Comparison of ENCODE assay signal across 8 mouse cellular contexts in the genomic region with DNA sequence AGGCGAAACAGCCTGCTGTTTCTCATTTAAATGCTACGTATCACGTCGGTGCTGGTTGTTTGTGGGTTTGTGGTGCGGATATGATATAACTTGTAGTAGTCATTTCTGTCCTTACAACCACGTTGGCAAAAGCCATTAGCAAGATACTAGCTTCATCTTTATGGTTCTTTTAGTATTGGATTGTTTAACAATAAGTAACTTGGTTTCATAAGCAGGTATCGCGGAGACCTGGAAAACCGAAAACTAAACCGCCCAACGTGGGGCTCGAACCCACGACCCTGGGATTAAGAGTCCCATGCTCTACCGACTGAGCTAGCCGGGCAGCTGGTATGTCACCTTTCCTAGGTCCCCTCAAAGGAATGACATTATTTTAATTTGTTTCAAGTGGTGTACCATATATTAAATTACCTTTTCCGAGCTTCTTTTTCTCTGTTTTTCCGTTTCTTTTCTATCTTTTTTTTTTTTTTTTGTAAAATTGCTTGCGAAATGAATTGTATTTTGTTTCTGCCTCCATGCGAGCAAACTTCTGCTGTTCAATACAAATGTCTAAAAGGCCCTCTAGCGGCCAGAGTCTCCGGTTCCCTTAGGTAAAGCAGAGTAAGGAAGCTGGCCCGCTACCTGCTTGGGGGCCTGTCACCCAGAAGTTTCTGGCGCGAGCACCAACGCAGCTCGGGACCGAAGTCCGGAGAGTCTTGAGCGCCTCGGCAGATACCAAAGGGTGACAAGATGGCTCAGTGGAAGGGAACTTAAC. TPM values are rescaled to one million over a fixed set of nuclear protein-coding genes. Genes with fewer than 3 reads are reported as not detected.
A peak's percentile ranks its signal among the peaks of the same experiment; 100 is the strongest.
DNase-seq lines count a peak whose midpoint lies in the region; ATAC-seq and TF ChIP-seq lines count a peak whose summit lies in the region.

No protein-coding gene starts in this region.

- WGBS in embryonic facial prominence, embryonic 12.5 days: 2% methylated on average over 30 of the region's 30 CpGs
- 5% methylated on average over 30 of the region's 30 CpGs for WGBS in heart, adult 2 months
- 2% methylated on average over 30 of the region's 30 CpGs for WGBS in kidney, adult 2 months
- WGBS in limb, embryonic 13.5 days: 2% methylated on average over 30 of the region's 30 CpGs
- WGBS in midbrain, embryonic 15.5 days: 1% methylated on average over 30 of the region's 30 CpGs

- no peaks in the 10 kb centered on the region for H3K79me2 ChIP-seq in heart, adult 2 months (replicated peaks; ENCODE audit: control insufficient read depth, insufficient read depth, low read length)

- no peaks in the 10 kb centered on the region for H3K27me3 ChIP-seq in embryonic facial prominence, embryonic 12.5 days
- H3K27me3 ChIP-seq in heart, adult 2 months (ENCODE audit: control insufficient read depth, insufficient read depth, low read length): no peaks in the 10 kb centered on the region
- no peaks in the 10 kb centered on the region for H3K27me3 ChIP-seq in kidney, adult 2 months (replicated peaks; ENCODE audit: control insufficient read depth, insufficient read depth, low read length)
- 0 out of 2 replicates have a peak, but pooled peaks cover 4% of the 10 kb centered on the region for H3K27me3 ChIP-seq in limb, embryonic 13.5 days
- no peaks in the 10 kb centered on the region for H3K27me3 ChIP-seq in midbrain, embryonic 15.5 days (replicated peaks)

- H3K9me3 ChIP-seq in embryonic facial prominence, embryonic 12.5 days: no peaks in the 10 kb centered on the region
- H3K9me3 ChIP-seq in limb, embryonic 13.5 days: no peaks in the 10 kb centered on the region
- H3K9me3 ChIP-seq in midbrain, embryonic 15.5 days: no peaks in the 10 kb centered on the region

- DNase-seq in 416B (ENCODE audit: low read depth): peak; percentile 87
- peak; percentile 75 for DNase-seq in adrenal gland, postnatal 25 days
- DNase-seq in heart, adult 2 months: peak; percentile 85 to 88
- DNase-seq in kidney, adult 2 months: peak; percentile 93
- peak; percentile 65 to 71 for DNase-seq in spleen, postnatal 14 days (ENCODE audit: low spot score in 2 of 2)

- no peaks in the 10 kb centered on the region for H3K36me3 ChIP-seq in embryonic facial prominence, embryonic 12.5 days
- no peaks in the 10 kb centered on the region for H3K36me3 ChIP-seq in heart, adult 2 months (ENCODE audit: control insufficient read depth, insufficient read depth, low read length)
- H3K36me3 ChIP-seq in kidney, adult 2 months (ENCODE audit: control insufficient read depth, insufficient read depth, low read length): no peaks in the 10 kb centered on the region
- no peaks in the 10 kb centered on the region for H3K36me3 ChIP-seq in limb, embryonic 13.5 days
- no peaks in the 10 kb centered on the region for H3K36me3 ChIP-seq in midbrain, embryonic 15.5 days (replicated peaks)

- TF ChIP-seq EP300 in heart, adult 2 months (IDR thresholded peaks at IDR 0.05; ENCODE audit: insufficient read depth, low read depth, low read length): no peak

- ATAC-seq in embryonic facial prominence, embryonic 12.5 days (ENCODE audit: insufficient number of reproducible peaks, insufficient read depth, low FRiP score, low TSS enrichment): no peak
- ATAC-seq in limb, embryonic 13.5 days (ENCODE audit: low FRiP score, low read depth): peak; percentile 70; the same call in 1 of the 2 replicates
- peak; percentile 70 for ATAC-seq in midbrain, embryonic 15.5 days (replicated peaks)

- H3K4me2 ChIP-seq in embryonic facial prominence, embryonic 12.5 days (replicated peaks): peak overlapping the region; percentile 38
- H3K4me2 ChIP-seq in limb, embryonic 13.5 days (replicated peaks): peak overlapping the region; percentile 54
- H3K4me2 ChIP-seq in midbrain, embryonic 15.5 days: peak overlapping the region; percentile 41

- intact Hi-C loops in heart, adult 2 months (cut with DNase I): loop anchor here (1.0 to 5.0 kb wide), 4 partner anchors 13 to 71 kb away; a partner anchor contains a TSS

- H3K4me1 ChIP-seq in embryonic facial prominence, embryonic 12.5 days: no peaks in the 10 kb centered on the region
- H3K4me1 ChIP-seq in heart, adult 2 months (ENCODE audit: control insufficient read depth, insufficient read depth, low read length): peaks cover 7% of the 10 kb centered on the region
- H3K4me1 ChIP-seq in kidney, adult 2 months (ENCODE audit: control insufficient read depth, insufficient read depth, low read length): no peaks in the 10 kb centered on the region
- 0 out of 2 replicates have a peak, but pooled peaks cover 4% of the 10 kb centered on the region for H3K4me1 ChIP-seq in limb, embryonic 13.5 days
- H3K4me1 ChIP-seq in midbrain, embryonic 15.5 days: peaks cover 6% of the 10 kb centered on the region; the same call in 1 of the 2 replicates

- H3K9ac ChIP-seq in embryonic facial prominence, embryonic 12.5 days: 0 out of 2 replicates have a peak overlapping the region, but pooled peaks have one; percentile 10
- no peak overlapping the region; the same call in 1 of the 2 replicates for H3K9ac ChIP-seq in heart, adult 2 months (ENCODE audit: low read depth, low read length)
- no peak overlapping the region for H3K9ac ChIP-seq in limb, embryonic 13.5 days
- no peak overlapping the region for H3K9ac ChIP-seq in midbrain, embryonic 15.5 days

- no peak for TF ChIP-seq POLR2A in heart, adult 2 months (IDR thresholded peaks at IDR 0.05; ENCODE audit: insufficient read depth, low read depth, low read length)
- TF ChIP-seq POLR2A in kidney, adult 2 months (IDR thresholded peaks at IDR 0.05; ENCODE audit: low read depth, low read length): no peak

- H3K4me3 ChIP-seq in embryonic facial prominence, embryonic 12.5 days: peak overlapping the region; percentile 18
- peak overlapping the region; percentile 51 for H3K4me3 ChIP-seq in heart, adult 2 months
- peak overlapping the region; percentile 33; the same call in 1 of the 2 replicates for H3K4me3 ChIP-seq in kidney, adult 2 months (ENCODE audit: insufficient read depth, low read depth, low read length)
- H3K4me3 ChIP-seq in limb, embryonic 13.5 days: peak overlapping the region; percentile 31
- peak overlapping the region; percentile 15 for H3K4me3 ChIP-seq in midbrain, embryonic 15.5 days

- H3K27ac ChIP-seq in embryonic facial prominence, embryonic 12.5 days: no peak overlapping the region
- peak overlapping the region; percentile 75 for H3K27ac ChIP-seq in heart, adult 2 months
- H3K27ac ChIP-seq in kidney, adult 2 months (ENCODE audit: insufficient read depth, low read depth, low read length): no peak overlapping the region
- H3K27ac ChIP-seq in limb, embryonic 13.5 days: no peak overlapping the region
- no peak overlapping the region for H3K27ac ChIP-seq in midbrain, embryonic 15.5 days

- peak; percentile 95; the same call in 1 of the 2 replicates for TF ChIP-seq CTCF in heart, adult 2 months (IDR thresholded peaks at IDR 0.05)
- TF ChIP-seq CTCF in kidney, adult 2 months (conservative IDR thresholded peaks at IDR 0.05; ENCODE audit: insufficient read depth, insufficient read length, low read depth, low read length): peak; percentile 55

RNA-seq across cellular contexts. Expression of a gene that starts 11.9 kb away (rescaled TPM):
- 307 and 354 TPM in 2 replicates for total RNA-seq in adrenal gland, postnatal 25 days (2021)
- polyA plus RNA-seq in embryonic facial prominence, embryonic 12.5 days (2016; fragmentation: Nextera tagmentation; extraction: Ambion mirVana): 505 and 527 TPM in 2 replicates
- 100 to 1,000 TPM; 213 to 276 TPM for total RNA-seq in heart, adult 2 months (2021)
- polyA plus RNA-seq in heart, adult 2 months (2012; rRNA removed): 119 and 283 TPM in 2 replicates
- polyA plus RNA-seq in kidney, adult 2 months (2012; rRNA removed): 91.8 and 126 TPM in 2 replicates
- polyA plus RNA-seq in limb, embryonic 13.5 days (2015; fragmentation: Nextera tagmentation; extraction: Ambion mirVana): 546 and 559 TPM in 2 replicates
- 548 and 569 TPM in 2 replicates for polyA plus RNA-seq in midbrain, embryonic 15.5 days (2015; fragmentation: Nextera tagmentation; extraction: Ambion mirVana)

RNA-seq across cellular contexts. Expression of a gene that starts 36.4 kb away (rescaled TPM):
- 6.0 and 7.5 TPM in 2 replicates for total RNA-seq in adrenal gland, postnatal 25 days (2021)
- 26.0 and 26.6 TPM in 2 replicates for polyA plus RNA-seq in embryonic facial prominence, embryonic 12.5 days (2016; fragmentation: Nextera tagmentation; extraction: Ambion mirVana)
- total RNA-seq in heart, adult 2 months (2021): 10 to 100 TPM; 11.8 to 14.5 TPM
- polyA plus RNA-seq in heart, adult 2 months (2012; rRNA removed): 36.3 and 56.3 TPM in 2 replicates
- 9.4 and 10.7 TPM in 2 replicates for polyA plus RNA-seq in kidney, adult 2 months (2012; rRNA removed)
- 18.6 and 21.6 TPM in 2 replicates for polyA plus RNA-seq in limb, embryonic 13.5 days (2015; fragmentation: Nextera tagmentation; extraction: Ambion mirVana)
- 9.9 and 11.5 TPM in 2 replicates for polyA plus RNA-seq in midbrain, embryonic 15.5 days (2015; fragmentation: Nextera tagmentation; extraction: Ambion mirVana)
